In genomic region chr5:90806050-90806449, GRCm38 (mm10) we compare ENCODE assay signal across 30 mouse cellular contexts. TPM values are rescaled to one million over a fixed set of nuclear protein-coding genes. Genes with fewer than 3 reads are reported as not detected.
"Had no signal": no experiment of that assay in that cellular context is flagged by ENCODE, and none has a peak within 500 bp of the region (broad histone marks: within the 10 kb centered on the region; RNA-seq: fewer than 3 reads in every experiment).

No protein-coding gene starts in this region.

- H3K4me1 ChIP-seq: limb, embryonic 15.5 days; midbrain, embryonic 12.5 days; midbrain, embryonic 15.5 days; neural tube, embryonic 12.5 days; neural tube, embryonic 15.5 days; stomach, embryonic 15.5 days had no signal

- H3K9ac ChIP-seq: limb, embryonic 15.5 days; liver, embryonic 14.5 days; liver, postnatal 0 days; lung, embryonic 15.5 days; midbrain, embryonic 12.5 days; midbrain, embryonic 15.5 days; neural tube, embryonic 12.5 days; neural tube, embryonic 15.5 days; stomach, embryonic 15.5 days had no signal

- H3K27me3 ChIP-seq: limb, embryonic 15.5 days; lung, embryonic 15.5 days; midbrain, embryonic 12.5 days; midbrain, embryonic 15.5 days; neural tube, embryonic 12.5 days; neural tube, embryonic 15.5 days; stomach, embryonic 15.5 days had no signal

- H3K4me3 ChIP-seq: limb, embryonic 15.5 days; lung, embryonic 15.5 days; midbrain, embryonic 12.5 days; midbrain, embryonic 15.5 days; neural tube, embryonic 12.5 days; neural tube, embryonic 15.5 days; stomach, embryonic 15.5 days had no signal

- H3K36me3 ChIP-seq: limb, embryonic 15.5 days; lung, embryonic 15.5 days; midbrain, embryonic 12.5 days; midbrain, embryonic 15.5 days; neural tube, embryonic 12.5 days; neural tube, embryonic 15.5 days; stomach, embryonic 15.5 days had no signal

- H3K9me3 ChIP-seq: limb, embryonic 15.5 days; lung, embryonic 15.5 days; midbrain, embryonic 12.5 days; midbrain, embryonic 15.5 days; neural tube, embryonic 12.5 days; neural tube, embryonic 15.5 days; stomach, embryonic 15.5 days had no signal

- ATAC-seq: intestine, embryonic 16.5 days; liver, postnatal 0 days; midbrain, embryonic 15.5 days had no signal

- DNase-seq: kidney, adult 18-20 months; kidney, adult 9 months; kidney, postnatal 14 days; kidney, postnatal 4 days; layer of hippocampus, postnatal 36 days; liver, postnatal 0 days; lung, postnatal 14 days; right cerebral cortex, adult 18-20 months; right cerebral cortex, postnatal 25 days; spleen, adult 18-20 months; thymus, adult 2 months; thymus, postnatal 14 days; thymus, postnatal 4 days had no signal

- H3K4me2 ChIP-seq: limb, embryonic 15.5 days; liver, embryonic 11.5 days; lung, embryonic 15.5 days; midbrain, embryonic 12.5 days; midbrain, embryonic 15.5 days; neural tube, embryonic 12.5 days; neural tube, embryonic 15.5 days; stomach, embryonic 15.5 days had no signal

- H3K27ac ChIP-seq: limb, embryonic 15.5 days; liver, embryonic 14.5 days; lung, embryonic 15.5 days; midbrain, embryonic 12.5 days; midbrain, embryonic 15.5 days; neural tube, embryonic 12.5 days; neural tube, embryonic 15.5 days; stomach, embryonic 15.5 days had no signal

RNA-seq across cellular contexts. Expression of gene Cxcl15, which starts 11.7 kb away (rescaled TPM):
- total RNA-seq: layer of hippocampus, adult 18-20 months; layer of hippocampus, postnatal 36 days; left cerebral cortex, adult 8-10 months; left cerebral cortex, postnatal 14 days; megakaryocyte progenitor cell, adult 5-6 weeks; megakaryocyte-erythroid progenitor cell, adult 5-6 weeks had no signal
- polyA plus RNA-seq: limb, embryonic 11.5 days; liver, embryonic 11.5 days; liver, embryonic 14.5 days; liver, postnatal 0 days; midbrain, embryonic 12.5 days; midbrain, embryonic 15.5 days; neural tube, embryonic 12.5 days; neural tube, embryonic 15.5 days had no signal

RNA-seq across cellular contexts. Expression of gene Cxcl3, which starts 20.1 kb away (rescaled TPM):
- total RNA-seq: layer of hippocampus, postnatal 36 days; left cerebral cortex, adult 8-10 months; left cerebral cortex, postnatal 14 days; megakaryocyte progenitor cell, adult 5-6 weeks had no signal
- polyA plus RNA-seq: intestine, embryonic 16.5 days; kidney, embryonic 16.5 days; liver, postnatal 0 days; midbrain, embryonic 12.5 days; midbrain, embryonic 15.5 days; neural tube, embryonic 12.5 days; stomach, embryonic 15.5 days had no signal

RNA-seq across cellular contexts. Expression of gene Ppbp, which starts 37.7 kb away (rescaled TPM):
- total RNA-seq: layer of hippocampus, postnatal 36 days; megakaryocyte progenitor cell, adult 5-6 weeks; megakaryocyte-erythroid progenitor cell, adult 5-6 weeks had no signal

RNA-seq across cellular contexts. Expression of gene Cxcl5, which starts 46.9 kb away (rescaled TPM):
- total RNA-seq: layer of hippocampus, postnatal 36 days; megakaryocyte progenitor cell, adult 5-6 weeks; megakaryocyte-erythroid progenitor cell, adult 5-6 weeks had no signal
- polyA plus RNA-seq: kidney, embryonic 16.5 days; lung, embryonic 15.5 days; midbrain, embryonic 12.5 days; neural tube, embryonic 12.5 days had no signal
